Mouse (Mus musculus): ENCODE measurements around the gene Zfp282.

DNA sequence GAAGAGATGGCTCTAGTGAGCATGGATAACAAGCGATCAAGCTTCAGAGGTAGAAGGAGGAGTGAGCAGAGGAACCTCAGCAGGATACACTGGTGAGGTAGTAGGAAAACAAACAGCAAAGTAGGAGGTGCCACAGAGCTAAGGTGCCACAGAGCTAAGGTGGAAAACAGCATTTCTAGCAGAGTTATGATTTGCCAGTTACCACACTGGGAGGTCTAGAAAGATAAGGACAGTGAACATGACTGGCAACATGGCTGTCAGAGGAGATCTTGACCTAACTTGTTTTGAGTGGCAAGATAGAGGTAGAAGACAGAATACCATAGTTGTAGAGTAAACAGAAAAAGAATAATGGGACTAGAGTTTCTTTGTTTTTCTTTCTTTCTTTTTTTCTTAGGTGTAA lies 34.7 kb upstream of the Zfp282 start:
- TF ChIP-seq CTCF (IDR thresholded peaks at IDR 0.05; ENCODE audit: insufficient read depth, low read depth, low read length) (no peak), POLR2A (IDR thresholded peaks at IDR 0.05; ENCODE audit: insufficient read depth, low read depth, low read length) (no peak)

Measured in olfactory bulb, adult 2 months (tissue).